Mouse (Mus musculus): ENCODE results near the gene Ankmy1. TPM values are rescaled to one million over a fixed set of nuclear protein-coding genes. Genes with fewer than 3 reads are reported as not detected.
A peak's percentile ranks its signal among the peaks of the same experiment; 100 is the strongest.

The Ankmy1 gene
- polyA plus RNA-seq, 1 experiment: not detected

- Histone ChIP-seq H3K27ac (ENCODE audit: insufficient read depth, low read depth, low read length) (no peak overlapping the region), H3K4me3 (ENCODE audit: insufficient read depth, low read length) (no peak overlapping the region), H3K4me1 (ENCODE audit: control insufficient read depth, insufficient read depth, low read length) (no peaks in the 10 kb centered on the region)
- TF ChIP-seq POLR2A (IDR thresholded peaks at IDR 0.05; ENCODE audit: borderline replicate concordance, low read depth, low read length) (no peak), CTCF (IDR thresholded peaks at IDR 0.05; ENCODE audit: low read depth, low read length) (peak; percentile 98)
These were observed 68.6 kb downstream of the Ankmy1 start for GRCm38 (mm10) chr1:92833987-92834706.

- no peak for TF ChIP-seq CTCF (IDR thresholded peaks at IDR 0.05; ENCODE audit: low read depth, low read length)
- TF ChIP-seq POLR2A (IDR thresholded peaks at IDR 0.05; ENCODE audit: borderline replicate concordance, low read depth, low read length): no peak
- peak overlapping the region; percentile 24; the same call in 1 of the 2 replicates for H3K4me3 ChIP-seq (ENCODE audit: insufficient read depth, low read length)
- no peak overlapping the region for H3K27ac ChIP-seq (ENCODE audit: insufficient read depth, low read depth, low read length)
These were observed 70.4 kb downstream of the Ankmy1 start for GRCm38 (mm10) chr1:92832011-92833010.

GRCm38 (mm10) chr1:92831188-92832001 lies 71.3 kb downstream of the Ankmy1 start, which contains the start of gene Gpc1:
Gene Gpc1 (plus strand): TSS chr1:92831645.
- Histone ChIP-seq H3K4me3 (ENCODE audit: insufficient read depth, low read length) (peak within 1 kb of the TSS; percentile 24; the same call in 1 of the 2 replicates), H3K27ac (ENCODE audit: insufficient read depth, low read depth, low read length) (no peak within 1 kb of the TSS), H3K4me1 (ENCODE audit: control insufficient read depth, insufficient read depth, low read length) (no peaks in the 10 kb centered on the region)
- TF ChIP-seq CTCF (IDR thresholded peaks at IDR 0.05; ENCODE audit: low read depth, low read length): no peak

More at GRCm38 (mm10) chr1:92832011-92833010, 70.4 kb downstream of the Ankmy1 start:
- H3K4me1 ChIP-seq (ENCODE audit: control insufficient read depth, insufficient read depth, low read length): no peaks in the 10 kb centered on the region

GRCm38 (mm10) chr1:92830626-92831187 lies 72.0 kb downstream of the Ankmy1 start:
- Histone ChIP-seq H3K4me3 (ENCODE audit: insufficient read depth, low read length) (no peak overlapping the region), H3K4me1 (ENCODE audit: control insufficient read depth, insufficient read depth, low read length) (no peaks in the 10 kb centered on the region), H3K27ac (ENCODE audit: insufficient read depth, low read depth, low read length) (no peak overlapping the region)
- no peak for TF ChIP-seq CTCF (IDR thresholded peaks at IDR 0.05; ENCODE audit: low read depth, low read length)
- TF ChIP-seq POLR2A (IDR thresholded peaks at IDR 0.05; ENCODE audit: borderline replicate concordance, low read depth, low read length): no peak

GRCm38 (mm10) chr1:92815756-92816294 lies 86.9 kb downstream of the Ankmy1 start:
- TF ChIP-seq CTCF (IDR thresholded peaks at IDR 0.05; ENCODE audit: low read depth, low read length): no peak
- TF ChIP-seq POLR2A (IDR thresholded peaks at IDR 0.05; ENCODE audit: borderline replicate concordance, low read depth, low read length): no peak
- no peak overlapping the region for H3K27ac ChIP-seq (ENCODE audit: insufficient read depth, low read depth, low read length)
- no peak overlapping the region for H3K4me3 ChIP-seq (ENCODE audit: insufficient read depth, low read length)
- no peaks in the 10 kb centered on the region for H3K4me1 ChIP-seq (ENCODE audit: control insufficient read depth, insufficient read depth, low read length)

GRCm38 (mm10) chr1:92815100-92815499 lies 87.6 kb downstream of the Ankmy1 start:
- TF ChIP-seq CTCF (IDR thresholded peaks at IDR 0.05; ENCODE audit: low read depth, low read length) (no peak), POLR2A (IDR thresholded peaks at IDR 0.05; ENCODE audit: borderline replicate concordance, low read depth, low read length) (no peak)
- no peak overlapping the region for H3K27ac ChIP-seq (ENCODE audit: insufficient read depth, low read depth, low read length)
- no peaks in the 10 kb centered on the region for H3K4me1 ChIP-seq (ENCODE audit: control insufficient read depth, insufficient read depth, low read length)
- no peak overlapping the region for H3K4me3 ChIP-seq (ENCODE audit: insufficient read depth, low read length)

GRCm38 (mm10) chr1:92814319-92814718 lies 88.4 kb downstream of the Ankmy1 start:
- H3K27ac ChIP-seq (ENCODE audit: insufficient read depth, low read depth, low read length): no peak overlapping the region
- H3K4me1 ChIP-seq (ENCODE audit: control insufficient read depth, insufficient read depth, low read length): no peaks in the 10 kb centered on the region
- TF ChIP-seq CTCF (IDR thresholded peaks at IDR 0.05; ENCODE audit: low read depth, low read length) (no peak), POLR2A (IDR thresholded peaks at IDR 0.05; ENCODE audit: borderline replicate concordance, low read depth, low read length) (no peak)
- no peak overlapping the region for H3K4me3 ChIP-seq (ENCODE audit: insufficient read depth, low read length)

Other genes with a start within 250 kb of the Ankmy1 start
- 3.6 and 4.2 TPM in 2 replicates for gene Gpc1, start 71.3 kb downstream of the Ankmy1 start, polyA plus RNA-seq (2012; ENCODE audit: insufficient read depth, insufficient read length, missing spikeins)
- 5.8 and 6.8 TPM in 2 replicates for gene Dusp28, start 4.1 kb upstream of the Ankmy1 start, polyA plus RNA-seq (2012; ENCODE audit: insufficient read depth, insufficient read length, missing spikeins)
- 81.0 and 87.3 TPM in 2 replicates for gene Rnpepl1, start 7.9 kb upstream of the Ankmy1 start, polyA plus RNA-seq (2012; ENCODE audit: insufficient read depth, insufficient read length, missing spikeins)
- gene Capn10, start 31.5 kb upstream of the Ankmy1 start, polyA plus RNA-seq (2012; ENCODE audit: insufficient read depth, insufficient read length, missing spikeins): 6.8 and 11.9 TPM in 2 replicates
- 0.62 and 1.4 TPM in 2 replicates for gene Gpr35, start 48.0 kb upstream of the Ankmy1 start, polyA plus RNA-seq (2012; ENCODE audit: insufficient read depth, insufficient read length, missing spikeins)
- not detected in 2 replicates for gene Aqp12, start 103.4 kb upstream of the Ankmy1 start, polyA plus RNA-seq (2012; ENCODE audit: insufficient read depth, insufficient read length, missing spikeins)
- gene Kif1a, start 199.0 kb upstream of the Ankmy1 start, polyA plus RNA-seq (2012; ENCODE audit: insufficient read depth, insufficient read length, missing spikeins): not detected in 2 replicates
- gene Agxt, start 232.3 kb upstream of the Ankmy1 start, polyA plus RNA-seq (2012; ENCODE audit: insufficient read depth, insufficient read length, missing spikeins): not detected in 2 replicates